Mouse (Mus musculus): ENCODE results near the gene Fbxl20.

Fbxl20 gene

DNA sequence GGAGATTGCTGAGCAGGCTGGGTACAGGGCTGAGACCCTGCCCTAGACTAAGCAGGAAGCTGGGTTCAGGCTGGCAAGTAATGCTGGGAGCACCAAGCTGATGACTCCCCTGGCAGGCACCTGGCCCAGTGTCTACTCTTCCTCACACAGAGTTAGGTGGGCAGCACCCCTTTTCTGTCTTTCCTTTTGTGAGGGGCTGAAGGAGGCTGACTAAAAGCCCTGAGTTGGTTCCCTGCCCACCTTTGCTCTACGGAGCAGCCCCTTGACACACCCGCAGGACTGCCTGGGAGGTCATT is 99.7 kb downstream of the Fbxl20 start:
- DNase-seq (ENCODE audit: low spot score in 2 of 2) = no peak

DNA sequence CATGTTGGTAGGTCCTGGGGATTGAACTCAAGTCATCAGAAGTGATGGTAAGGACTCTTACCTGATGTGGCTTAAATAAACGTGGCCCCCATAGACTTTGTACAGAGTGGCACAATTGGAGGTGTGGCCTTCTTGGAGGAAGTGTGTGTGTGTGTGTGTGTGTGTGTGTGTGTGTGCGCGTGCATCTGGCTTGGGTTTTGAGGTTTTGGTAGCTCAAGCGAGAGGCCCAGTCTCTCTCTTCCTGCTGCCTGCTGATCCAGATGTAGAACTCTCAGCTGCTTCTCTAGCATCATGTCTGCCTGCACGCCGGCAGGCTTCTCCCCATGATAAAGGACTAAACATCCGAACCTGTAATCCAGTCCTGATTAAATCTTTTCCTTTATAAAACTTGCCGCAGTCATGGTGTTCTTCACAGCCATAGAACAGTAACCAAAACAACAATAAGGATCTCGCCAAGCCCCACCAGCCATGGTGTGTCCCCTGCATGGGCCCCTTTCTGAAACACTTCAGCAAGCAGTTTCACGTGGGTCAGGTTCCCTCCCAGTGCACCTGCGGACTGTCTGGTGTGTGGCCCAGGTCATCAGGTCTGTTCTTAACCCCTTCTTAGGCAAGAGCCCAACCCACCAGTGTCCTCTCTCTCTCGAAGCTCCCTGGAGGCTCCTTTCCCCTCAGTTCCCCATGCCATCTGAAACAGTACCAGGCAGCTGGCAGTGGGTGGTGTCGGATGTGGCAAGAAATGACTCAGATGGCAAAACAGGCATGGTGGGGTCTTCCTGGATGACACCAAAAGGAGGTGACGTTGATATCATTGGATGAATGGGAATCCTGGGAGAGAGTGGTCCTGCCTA is 100.3 kb downstream of the Fbxl20 start:
- DNase-seq (ENCODE audit: low spot score in 2 of 2) = no peak

DNA sequence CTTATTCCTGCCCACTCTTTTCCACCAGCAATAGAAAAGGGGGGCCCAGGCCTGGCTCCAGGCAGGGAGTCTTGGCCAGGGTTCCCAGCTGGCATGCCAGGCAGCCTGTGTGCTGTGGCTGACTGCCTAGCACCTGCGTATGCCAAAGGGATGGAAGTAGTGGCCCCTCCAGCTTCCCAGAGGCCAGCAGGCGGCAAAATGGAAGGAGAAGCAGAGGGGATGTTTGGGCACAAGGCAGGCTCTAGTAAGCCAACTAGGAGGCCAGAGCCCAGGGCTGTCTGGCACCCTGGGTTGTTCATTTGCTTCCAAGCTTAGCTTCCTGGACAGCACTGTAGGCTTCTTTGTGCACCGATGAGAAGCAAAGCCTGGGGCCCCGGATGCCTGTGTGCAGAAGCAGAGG is 102.5 kb downstream of the Fbxl20 start:
- DNase-seq (ENCODE audit: low spot score in 2 of 2) = peak in 1 of 2 experiments; percentile 56

GRCm38 (mm10) chr11:98046466-98046865 is 103.7 kb downstream of the Fbxl20 start:
- no peak for DNase-seq (ENCODE audit: low spot score in 2 of 2)

GRCm38 (mm10) chr11:98045596-98045995 is 104.6 kb downstream of the Fbxl20 start:
- no peak for DNase-seq (ENCODE audit: low spot score in 2 of 2)

DNA sequence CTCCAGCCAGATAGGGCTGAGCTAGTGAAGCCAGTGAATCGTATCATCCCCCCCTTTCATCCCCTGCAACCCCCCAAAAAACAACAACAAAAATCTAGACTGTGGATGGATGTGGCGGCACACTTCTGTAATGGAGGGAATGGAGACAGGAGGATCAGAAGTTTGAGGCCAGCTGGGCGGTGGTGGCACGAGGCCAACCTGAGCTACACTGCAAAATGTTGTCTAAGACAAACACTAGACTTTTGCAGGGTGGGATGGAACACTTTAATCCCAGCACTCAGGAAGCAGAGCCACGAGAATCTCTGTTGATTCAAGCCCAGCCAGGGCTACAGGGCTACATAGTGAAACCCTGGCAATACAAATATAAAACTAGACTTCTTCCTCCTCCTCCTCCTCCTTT is 106.1 kb downstream of the Fbxl20 start:
- no peak for DNase-seq (ENCODE audit: low spot score in 2 of 2)

- DNase-seq (ENCODE audit: low spot score in 2 of 2) = no peak
These were observed 107.5 kb downstream of the Fbxl20 start for GRCm38 (mm10) chr11:98042741-98043140.

- DNase-seq (ENCODE audit: low spot score in 2 of 2) = no peak
These were observed 109.2 kb downstream of the Fbxl20 start for GRCm38 (mm10) chr11:98040975-98041374.

DNA sequence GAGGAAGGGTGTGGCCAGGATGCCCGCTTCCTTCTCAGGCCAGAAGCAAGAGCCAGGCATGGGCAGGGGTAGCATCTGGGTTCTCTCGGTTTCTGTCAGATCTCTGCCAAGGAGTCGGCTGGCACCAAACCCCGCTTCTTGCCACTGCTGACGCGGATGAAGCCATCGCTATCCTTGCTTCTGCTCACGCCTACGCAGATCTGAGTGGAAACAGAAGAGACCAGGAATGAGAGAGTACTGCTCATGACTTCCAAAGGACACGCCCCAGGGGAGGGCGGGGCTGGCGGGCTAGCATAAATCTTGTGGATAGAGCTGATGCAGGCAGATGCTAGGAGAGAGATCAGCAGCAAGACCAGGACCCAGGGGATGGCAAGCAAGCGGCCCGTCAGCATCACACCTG is 112.3 kb downstream of the Fbxl20 start:
- peak in 1 of 2 experiments; percentile 73 for DNase-seq (ENCODE audit: low spot score in 2 of 2)

GRCm38 (mm10) chr11:98035977-98036377 is 114.2 kb downstream of the Fbxl20 start:
- DNase-seq (ENCODE audit: low spot score in 2 of 2) = no peak

DNA sequence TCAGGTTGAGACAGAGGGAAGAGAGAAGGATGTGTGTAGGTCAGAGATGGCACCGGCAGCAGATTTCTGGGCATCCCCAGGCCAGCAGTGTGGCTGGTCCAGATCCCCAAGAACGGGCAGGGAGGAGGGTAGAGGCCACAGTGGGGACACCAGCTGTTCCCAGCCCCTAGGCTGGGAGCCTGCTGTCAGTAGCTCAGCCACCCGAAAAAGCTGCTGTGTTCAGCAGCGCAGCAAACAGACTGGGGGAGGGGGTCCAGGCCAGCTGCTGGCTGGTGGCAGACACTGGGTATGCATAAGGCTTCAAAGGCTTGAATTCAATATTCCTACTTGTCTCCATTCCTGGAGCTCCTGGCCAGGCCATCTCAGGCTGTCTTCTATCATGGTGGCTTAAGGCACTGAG is 115.4 kb downstream of the Fbxl20 start:
- DNase-seq (ENCODE audit: low spot score in 2 of 2) = no peak

DNA sequence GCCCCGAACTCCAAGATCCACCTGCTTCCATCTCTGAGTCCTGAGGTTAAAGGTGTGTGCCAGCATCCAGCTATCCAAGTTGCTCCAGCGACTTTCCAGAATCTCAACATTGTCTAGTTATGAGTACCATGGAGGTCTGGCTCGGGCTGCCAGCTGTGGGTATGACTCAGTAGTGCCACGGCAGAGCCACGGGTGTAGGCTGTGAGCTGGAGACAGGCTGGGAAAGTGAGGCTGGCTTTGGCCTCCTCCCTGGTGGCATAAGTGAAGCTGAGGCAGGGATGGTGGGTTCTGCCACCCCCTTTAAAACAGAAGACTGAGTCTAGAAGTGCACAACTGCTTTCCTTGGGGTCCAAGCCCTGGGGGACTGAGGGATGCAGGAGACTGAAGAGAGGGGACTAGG is 116.1 kb downstream of the Fbxl20 start:
- no peak for DNase-seq (ENCODE audit: low spot score in 2 of 2)

All from frontal cortex, postnatal 10 days (tissue).